Mouse (Mus musculus): ENCODE measurements around the gene Rffl. TPM values are rescaled to one million over a fixed set of nuclear protein-coding genes. Genes with fewer than 3 reads are reported as not detected.

Gene Rffl
- polyA plus RNA-seq (2012; rRNA removed), result 5.7 and 7.6 TPM in 2 replicates

GRCm38 (mm10) chr11:82871031-82871446 lies at the start of gene Rffl:
TSS of gene Rffl (minus strand) at chr11:82871210.
- DNase-seq (ENCODE audit: low read depth), result peak; percentile 96
- TF ChIP-seq POLR2A (IDR thresholded peaks at IDR 0.05; ENCODE audit: borderline replicate concordance, extremely low read depth, insufficient read depth, insufficient read length, poor library complexity, severe bottlenecking) (no peak), CTCF (IDR thresholded peaks at IDR 0.05; ENCODE audit: borderline replicate concordance, extremely low read depth, insufficient read depth, insufficient read length) (peak; percentile 90)

GRCm38 (mm10) chr11:82920768-82921167 lies 49.8 kb upstream of the Rffl start:
- no peak for DNase-seq (ENCODE audit: low read depth)
- TF ChIP-seq CTCF (IDR thresholded peaks at IDR 0.05; ENCODE audit: borderline replicate concordance, extremely low read depth, insufficient read depth, insufficient read length), result no peak
- no peak for TF ChIP-seq POLR2A (IDR thresholded peaks at IDR 0.05; ENCODE audit: borderline replicate concordance, extremely low read depth, insufficient read depth, insufficient read length, poor library complexity, severe bottlenecking)

GRCm38 (mm10) chr11:82914711-82915352 lies 43.8 kb upstream of the Rffl start:
- no peak for TF ChIP-seq POLR2A (IDR thresholded peaks at IDR 0.05; ENCODE audit: borderline replicate concordance, extremely low read depth, insufficient read depth, insufficient read length, poor library complexity, severe bottlenecking)
- peak; percentile 99 for TF ChIP-seq CTCF (IDR thresholded peaks at IDR 0.05; ENCODE audit: borderline replicate concordance, extremely low read depth, insufficient read depth, insufficient read length)
- peak; percentile 84 for DNase-seq (ENCODE audit: low read depth)

GRCm38 (mm10) chr11:82910679-82911389 lies 39.8 kb upstream of the Rffl start:
- TF ChIP-seq POLR2A (IDR thresholded peaks at IDR 0.05; ENCODE audit: borderline replicate concordance, extremely low read depth, insufficient read depth, insufficient read length, poor library complexity, severe bottlenecking) (no peak), CTCF (IDR thresholded peaks at IDR 0.05; ENCODE audit: borderline replicate concordance, extremely low read depth, insufficient read depth, insufficient read length) (no peak)
- DNase-seq (ENCODE audit: low read depth), result no peak

GRCm38 (mm10) chr11:82910250-82910649 lies 39.2 kb upstream of the Rffl start, which contains the start of gene Unc45b:
TSS of gene Unc45b (plus strand) at chr11:82910550.
- DNase-seq (ENCODE audit: low read depth), result no peak
- TF ChIP-seq CTCF (IDR thresholded peaks at IDR 0.05; ENCODE audit: borderline replicate concordance, extremely low read depth, insufficient read depth, insufficient read length) (no peak), POLR2A (IDR thresholded peaks at IDR 0.05; ENCODE audit: borderline replicate concordance, extremely low read depth, insufficient read depth, insufficient read length, poor library complexity, severe bottlenecking) (no peak)

- TF ChIP-seq CTCF (IDR thresholded peaks at IDR 0.05; ENCODE audit: borderline replicate concordance, extremely low read depth, insufficient read depth, insufficient read length) (no peak), POLR2A (IDR thresholded peaks at IDR 0.05; ENCODE audit: borderline replicate concordance, extremely low read depth, insufficient read depth, insufficient read length, poor library complexity, severe bottlenecking) (no peak)
- DNase-seq (ENCODE audit: low read depth), result no peak
Measured at GRCm38 (mm10) chr11:82908608-82908989, 37.6 kb upstream of the Rffl start.

- DNase-seq (ENCODE audit: low read depth), result peak; percentile 94
Measured at GRCm38 (mm10) chr11:82907651-82908607, 36.9 kb upstream of the Rffl start, which contains the start of gene Nle1. TSS of gene Nle1 (minus strand) at chr11:82908411.

GRCm38 (mm10) chr11:82905816-82906215 lies 34.8 kb upstream of the Rffl start:
- no peak for DNase-seq (ENCODE audit: low read depth)
- TF ChIP-seq POLR2A (IDR thresholded peaks at IDR 0.05; ENCODE audit: borderline replicate concordance, extremely low read depth, insufficient read depth, insufficient read length, poor library complexity, severe bottlenecking) (no peak), CTCF (IDR thresholded peaks at IDR 0.05; ENCODE audit: borderline replicate concordance, extremely low read depth, insufficient read depth, insufficient read length) (no peak)

More at GRCm38 (mm10) chr11:82907651-82908607, 36.9 kb upstream of the Rffl start, which contains the start of gene Nle1:
- TF ChIP-seq POLR2A (IDR thresholded peaks at IDR 0.05; ENCODE audit: borderline replicate concordance, extremely low read depth, insufficient read depth, insufficient read length, poor library complexity, severe bottlenecking) (peak; percentile 71; the same call in 1 of the 2 replicates), CTCF (IDR thresholded peaks at IDR 0.05; ENCODE audit: borderline replicate concordance, extremely low read depth, insufficient read depth, insufficient read length) (peak; percentile 91)

- DNase-seq (ENCODE audit: low read depth), result no peak
- no peak for TF ChIP-seq POLR2A (IDR thresholded peaks at IDR 0.05; ENCODE audit: borderline replicate concordance, extremely low read depth, insufficient read depth, insufficient read length, poor library complexity, severe bottlenecking)
- TF ChIP-seq CTCF (IDR thresholded peaks at IDR 0.05; ENCODE audit: borderline replicate concordance, extremely low read depth, insufficient read depth, insufficient read length), result no peak
Measured at GRCm38 (mm10) chr11:82904952-82905351, 33.9 kb upstream of the Rffl start.

- no peak for DNase-seq (ENCODE audit: low read depth)
- TF ChIP-seq CTCF (IDR thresholded peaks at IDR 0.05; ENCODE audit: borderline replicate concordance, extremely low read depth, insufficient read depth, insufficient read length) (no peak), POLR2A (IDR thresholded peaks at IDR 0.05; ENCODE audit: borderline replicate concordance, extremely low read depth, insufficient read depth, insufficient read length, poor library complexity, severe bottlenecking) (no peak)
Measured at GRCm38 (mm10) chr11:82901606-82902310, 30.7 kb upstream of the Rffl start.

All from brain, embryonic 14.5 days (tissue).